Mouse (Mus musculus): ENCODE results near the gene Fgf22.

GRCm38 (mm10) chr10:79773208-79773607, 18.3 kb downstream of the Fgf22 start:
- TF ChIP-seq CTCF (IDR thresholded peaks at IDR 0.05; ENCODE audit: borderline replicate concordance, control insufficient read depth, extremely low read depth, insufficient read depth, low read length, poor library complexity) (no peak), POLR2A (IDR thresholded peaks at IDR 0.05; ENCODE audit: control insufficient read depth, extremely low read depth, insufficient read depth, low read length, poor library complexity) (no peak)

All from thymus, adult 2 months (tissue).